ENCODE assay signal across 8 mouse cellular contexts in the genomic region with DNA sequence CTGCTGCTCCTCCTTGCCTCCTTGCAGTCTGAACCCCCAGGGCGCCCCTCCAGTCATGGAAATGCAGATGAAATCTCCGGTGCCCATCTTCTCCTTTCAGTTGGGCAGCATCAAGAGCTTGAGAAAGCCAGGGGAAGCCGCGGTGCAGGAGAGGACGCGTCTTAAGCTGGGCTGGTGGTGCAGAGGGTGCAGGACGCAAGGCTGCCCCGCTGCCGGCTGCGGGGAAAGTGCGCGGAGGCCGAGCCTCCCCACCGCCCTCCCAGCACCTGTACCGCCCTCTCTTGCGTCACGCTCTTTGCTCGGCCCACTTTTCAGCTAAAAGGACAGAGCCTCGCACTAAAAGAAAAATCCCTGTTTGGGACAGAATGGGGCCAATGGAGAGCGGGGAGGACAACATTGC. TPM values are rescaled to one million over a fixed set of nuclear protein-coding genes. Genes with fewer than 3 reads are reported as not detected.
A peak's percentile ranks its signal among the peaks of the same experiment; 100 is the strongest.
DNase-seq lines count a peak whose midpoint lies in the region; ATAC-seq and TF ChIP-seq lines count a peak whose summit lies in the region.

A gene (minus strand): TSS at position 229 of the 400 bp plus-strand sequence.

- H3K9me3 ChIP-seq in heart, embryonic 10.5 days, result 0 out of 2 replicates have a peak, but pooled peaks cover 6% of the 10 kb centered on the region
- no peaks in the 10 kb centered on the region for H3K9me3 ChIP-seq in limb, embryonic 15.5 days
- no peaks in the 10 kb centered on the region for H3K9me3 ChIP-seq in midbrain, embryonic 15.5 days
- H3K9me3 ChIP-seq in stomach, embryonic 15.5 days, result no peaks in the 10 kb centered on the region

- no peak for DNase-seq in cerebellum, adult 11 months
- peak; percentile 84 for DNase-seq in heart, embryonic 10.5 days (ENCODE audit: low spot score)
- DNase-seq in kidney, adult 9 months, result peak; percentile 47

- peak within 1 kb of the TSS; percentile 68 for H3K4me2 ChIP-seq in limb, embryonic 15.5 days
- H3K4me2 ChIP-seq in midbrain, embryonic 15.5 days, result peak within 1 kb of the TSS; percentile 81
- peak within 1 kb of the TSS; percentile 84 for H3K4me2 ChIP-seq in stomach, embryonic 15.5 days

- no peak within 1 kb of the TSS for H3K27ac ChIP-seq in embryonic fibroblast, embryonic 13.5 days (ENCODE audit: insufficient read depth, low read length)
- peak within 1 kb of the TSS; percentile 78 for H3K27ac ChIP-seq in heart, embryonic 10.5 days
- H3K27ac ChIP-seq in limb, embryonic 15.5 days, result 0 out of 2 replicates have a peak within 1 kb of the TSS, but pooled peaks have one; percentile 4
- H3K27ac ChIP-seq in midbrain, embryonic 15.5 days, result no peak within 1 kb of the TSS
- peak within 1 kb of the TSS; percentile 45; the same call in 1 of the 2 replicates for H3K27ac ChIP-seq in stomach, embryonic 15.5 days

- 0 out of 2 replicates have a peak, but pooled peaks cover 2% of the 10 kb centered on the region for H3K4me1 ChIP-seq in embryonic fibroblast, embryonic 13.5 days (ENCODE audit: control insufficient read depth, insufficient read depth, low read length)
- peaks cover 29% of the 10 kb centered on the region for H3K4me1 ChIP-seq in heart, embryonic 10.5 days
- H3K4me1 ChIP-seq in limb, embryonic 15.5 days, result peaks cover 15% of the 10 kb centered on the region
- peaks cover 6% of the 10 kb centered on the region; the same call in 1 of the 2 replicates for H3K4me1 ChIP-seq in midbrain, embryonic 15.5 days
- H3K4me1 ChIP-seq in stomach, embryonic 15.5 days, result peaks cover 14% of the 10 kb centered on the region

- peak; percentile 69 for ATAC-seq in cerebellum, adult (ENCODE audit: insufficient number of reproducible peaks, low FRiP score, low TSS enrichment)
- ATAC-seq in limb, embryonic 15.5 days (ENCODE audit: insufficient number of reproducible peaks, low FRiP score, low TSS enrichment, low read depth), result peak; percentile 56; the same call in 1 of the 2 replicates
- ATAC-seq in midbrain, embryonic 15.5 days (replicated peaks), result peak; percentile 82
- ATAC-seq in stomach, embryonic 15.5 days (ENCODE audit: insufficient read depth, low FRiP score, low read depth), result peak; percentile 51

- WGBS in heart, embryonic 10.5 days, result 1% methylated on average over 20 of the region's 20 CpGs
- 1% methylated on average over 20 of the region's 20 CpGs for WGBS in limb, embryonic 15.5 days
- under 1% methylated on average over 20 of the region's 20 CpGs for WGBS in midbrain, embryonic 15.5 days
- under 1% methylated on average over 20 of the region's 20 CpGs for WGBS in stomach, embryonic 15.5 days

- no peak for TF ChIP-seq CTCF in embryonic fibroblast, embryonic 13.5 days (IDR thresholded peaks at IDR 0.05; ENCODE audit: borderline replicate concordance, insufficient read depth, low read length)

- peak within 1 kb of the TSS; percentile 14; the same call in 1 of the 2 replicates for H3K9ac ChIP-seq in limb, embryonic 15.5 days
- peak within 1 kb of the TSS; percentile 42 for H3K9ac ChIP-seq in midbrain, embryonic 15.5 days
- peak within 1 kb of the TSS; percentile 53 for H3K9ac ChIP-seq in stomach, embryonic 15.5 days

- peak within 1 kb of the TSS; percentile 40 for H3K4me3 ChIP-seq in embryonic fibroblast, embryonic 13.5 days (ENCODE audit: insufficient read depth, low read length)
- peak within 1 kb of the TSS; percentile 64 for H3K4me3 ChIP-seq in heart, embryonic 10.5 days
- peak within 1 kb of the TSS; percentile 47 for H3K4me3 ChIP-seq in limb, embryonic 15.5 days
- H3K4me3 ChIP-seq in midbrain, embryonic 15.5 days, result peak within 1 kb of the TSS; percentile 50
- H3K4me3 ChIP-seq in stomach, embryonic 15.5 days (replicated peaks), result peak within 1 kb of the TSS; percentile 58

- peaks cover 6% of the 10 kb centered on the region; the same call in 1 of the 2 replicates for H3K36me3 ChIP-seq in heart, embryonic 10.5 days
- no peaks in the 10 kb centered on the region for H3K36me3 ChIP-seq in limb, embryonic 15.5 days
- H3K36me3 ChIP-seq in midbrain, embryonic 15.5 days (replicated peaks), result no peaks in the 10 kb centered on the region
- no peaks in the 10 kb centered on the region for H3K36me3 ChIP-seq in stomach, embryonic 15.5 days

- TF ChIP-seq POLR2A in embryonic fibroblast, embryonic 13.5 days (IDR thresholded peaks at IDR 0.05; ENCODE audit: low read depth, low read length), result peak; percentile 82

- no peaks in the 10 kb centered on the region for H3K27me3 ChIP-seq in heart, embryonic 10.5 days (ENCODE audit: insufficient read depth, poor library complexity, severe bottlenecking)
- no peaks in the 10 kb centered on the region for H3K27me3 ChIP-seq in limb, embryonic 15.5 days
- peaks cover 7% of the 10 kb centered on the region for H3K27me3 ChIP-seq in midbrain, embryonic 15.5 days (replicated peaks)
- H3K27me3 ChIP-seq in stomach, embryonic 15.5 days (replicated peaks), result no peaks in the 10 kb centered on the region

RNA-seq across cellular contexts. Expression of the gene that starts here (rescaled TPM):
- polyA plus RNA-seq in embryonic fibroblast, embryonic 13.5 days (2011; ENCODE audit: insufficient read length, low read depth, missing spikeins), result 6.2 and 9.6 TPM in 2 replicates
- polyA plus RNA-seq in heart, embryonic 10.5 days (2016; fragmentation: Nextera tagmentation; extraction: Ambion mirVana), result 17.7 and 25.2 TPM in 2 replicates
- 4.5 and 8.9 TPM in 2 replicates for polyA plus RNA-seq in limb, embryonic 15.5 days (2015; fragmentation: Nextera tagmentation; extraction: Ambion mirVana)
- polyA plus RNA-seq in midbrain, embryonic 15.5 days (2015; fragmentation: Nextera tagmentation; extraction: Ambion mirVana), result 1.4 and 1.7 TPM in 2 replicates
- 28.0 and 33.2 TPM in 2 replicates for polyA plus RNA-seq in stomach, embryonic 15.5 days (2015; fragmentation: Nextera tagmentation; extraction: Ambion mirVana)

Comparison
In these comparisons a context has a peak if more than half of its experiments do, and no peak if none do; other contexts are left out.
1. H3K27ac ChIP-seq: peak in heart, embryonic 10.5 days (single experiment), limb, embryonic 15.5 days (single experiment) and stomach, embryonic 15.5 days (single experiment); none in embryonic fibroblast, embryonic 13.5 days (single experiment) and midbrain, embryonic 15.5 days (single experiment).
2. Peak in every context shown above with its lines, with median percentiles within 50 percentile points of each other: ATAC-seq, H3K4me3 ChIP-seq, H3K4me2 ChIP-seq and H3K9ac ChIP-seq.